Mouse (Mus musculus) stomach, embryonic 15.5 days (tissue): ENCODE data around the gene Fam204a. TPM values are rescaled to one million over a fixed set of nuclear protein-coding genes. Genes with fewer than 3 reads are reported as not detected.

Experiments used
- ATAC-seq: fragments of 200-750 bp; cut with Nextera tagmentation; 2 replicates; pipeline ENCODE4 v1.8.0; 2017; ENCODE audit warnings: low read depth, moderate number of reproducible peaks, moderate TSS enrichment; ENCODE audit not compliant: insufficient read depth, low FRiP score
- H3K27ac ChIP-seq: fragments of 300-500 bp; sonication (generic); 2 replicates; pipeline ENCODE4 v1.5.1; 2015; ENCODE audit warnings: mild to moderate bottlenecking, inconsistent platforms
- H3K27me3 ChIP-seq: fragments of 300-500 bp; sonication (generic); replicated peaks from 2 replicates; pipeline ENCODE4 v1.6.1; 2015; ENCODE audit warnings: inconsistent platforms
- H3K36me3 ChIP-seq: fragments of 300-500 bp; sonication (generic); 2 replicates; pipeline ENCODE4 v1.6.1; 2015; ENCODE audit warnings: inconsistent platforms
- H3K4me1 ChIP-seq: fragments of 300-500 bp; sonication (generic); 2 replicates; pipeline ENCODE4 v1.6.1; 2015; ENCODE audit warnings: inconsistent platforms
- H3K4me2 ChIP-seq: fragments of 300-500 bp; sonication (generic); 2 replicates; pipeline ENCODE4 v1.6.1; 2015; ENCODE audit warnings: mild to moderate bottlenecking, inconsistent platforms
- H3K4me3 ChIP-seq: fragments of 300-500 bp; sonication (generic); replicated peaks from 2 replicates; pipeline ENCODE4 v1.5.1; 2015; ENCODE audit warnings: inconsistent platforms
- H3K9ac ChIP-seq: fragments of 300-500 bp; sonication (generic); 2 replicates; pipeline ENCODE4 v1.6.1; 2015; ENCODE audit warnings: inconsistent platforms
- H3K9me3 ChIP-seq: fragments of 300-500 bp; sonication (generic); 2 replicates; pipeline ENCODE4 v1.6.1; 2016; ENCODE audit warnings: inconsistent platforms
- WGBS: fragments of 180-500 bp; shearing (Covaris S2); methylation state at CpG from one replicate; pipeline ENCODE4 v1.1.7; 2015; 5-methylcytosine and 5-hydroxymethylcytosine counted together
- polyA plus RNA-seq: library from polyadenylated mRNA; unstranded; fragments of >200 nt; fragmentation: Nextera tagmentation; extraction: Ambion mirVana; gene quantifications from 2 replicates; pipeline ENCODE4 v1.2.1, GENCODE M21; 2015

The Fam204a gene
- polyA plus RNA-seq, 1 experiment from 2014 or later, result 40.9 TPM

DNA sequence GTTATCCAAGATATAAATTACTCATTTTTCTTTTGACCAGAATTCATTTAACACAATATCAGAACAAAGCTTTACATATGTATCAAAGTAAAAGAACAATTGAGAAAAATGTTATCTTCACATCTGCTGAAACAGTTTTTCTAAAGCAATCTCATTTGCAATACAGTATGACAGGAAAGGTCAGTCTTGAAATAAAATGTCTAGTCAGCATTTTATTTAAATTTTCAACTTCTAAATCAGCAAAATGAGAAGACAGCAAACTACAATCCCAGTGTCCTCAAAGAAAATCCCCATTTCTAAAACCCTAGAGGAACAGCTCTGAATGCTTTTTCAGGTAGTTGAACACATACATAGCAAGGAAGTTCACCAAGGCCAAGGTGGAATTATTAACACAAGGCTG is 18.3 kb downstream of the Fam204a start:
- no peak for ATAC-seq
- Histone ChIP-seq H3K4me3 (no peak overlapping the region), H3K27me3 (no peaks in the 10 kb centered on the region), H3K36me3 (peaks cover 3% of the 10 kb centered on the region; the same call in 1 of the 2 replicates), H3K27ac (no peak overlapping the region), H3K9me3 (no peaks in the 10 kb centered on the region), H3K4me1 (no peaks in the 10 kb centered on the region), H3K9ac (no peak overlapping the region), H3K4me2 (no peak overlapping the region)

GRCm38 (mm10) chr19:60204176-60204575 is 22.3 kb downstream of the Fam204a start:
- no peak overlapping the region for H3K4me3 ChIP-seq
- H3K36me3 ChIP-seq, result peaks cover 3% of the 10 kb centered on the region; the same call in 1 of the 2 replicates
- no peak overlapping the region for H3K27ac ChIP-seq
- H3K9ac ChIP-seq, result no peak overlapping the region
- H3K4me2 ChIP-seq, result no peak overlapping the region
- no peaks in the 10 kb centered on the region for H3K9me3 ChIP-seq
- H3K4me1 ChIP-seq, result no peaks in the 10 kb centered on the region
- no peak for ATAC-seq
- WGBS, result 76% methylated on average over 7 of the region's 7 CpGs
- no peaks in the 10 kb centered on the region for H3K27me3 ChIP-seq

GRCm38 (mm10) chr19:60200294-60200693 is 26.2 kb downstream of the Fam204a start:
- Histone ChIP-seq H3K36me3 (no peaks in the 10 kb centered on the region), H3K4me2 (no peak overlapping the region), H3K27me3 (no peaks in the 10 kb centered on the region), H3K9ac (no peak overlapping the region), H3K9me3 (no peaks in the 10 kb centered on the region), H3K4me3 (no peak overlapping the region), H3K4me1 (no peaks in the 10 kb centered on the region), H3K27ac (no peak overlapping the region)
- 49% methylated on average over 2 of the region's 2 CpGs for WGBS
- no peak for ATAC-seq

DNA sequence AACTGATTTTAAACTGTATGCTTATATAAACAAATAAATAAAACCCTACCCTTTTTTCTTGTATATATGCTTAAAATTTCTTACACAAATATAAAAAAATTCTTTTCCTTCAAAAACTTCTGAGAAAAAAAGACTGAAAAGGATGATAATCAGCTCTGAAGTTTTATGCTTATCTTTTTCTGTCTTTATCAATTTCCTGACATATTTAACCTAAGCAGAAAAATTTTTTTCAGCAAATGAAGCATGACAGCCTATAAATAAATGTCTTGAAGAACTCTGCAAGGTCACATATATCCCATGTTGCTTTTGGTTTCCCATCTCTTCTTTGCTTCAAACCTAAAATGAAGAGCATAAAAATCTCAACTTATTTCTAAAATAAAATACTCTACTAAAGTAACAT is 27.3 kb downstream of the Fam204a start:
- H3K27me3 ChIP-seq, result no peaks in the 10 kb centered on the region
- H3K36me3 ChIP-seq, result no peaks in the 10 kb centered on the region
- H3K4me1 ChIP-seq, result no peaks in the 10 kb centered on the region
- H3K9me3 ChIP-seq, result no peaks in the 10 kb centered on the region
- H3K27ac ChIP-seq, result no peak overlapping the region
- ATAC-seq, result no peak
- H3K4me2 ChIP-seq, result no peak overlapping the region
- H3K4me3 ChIP-seq, result no peak overlapping the region
- no peak overlapping the region for H3K9ac ChIP-seq

GRCm38 (mm10) chr19:60192790-60193189 is 33.7 kb downstream of the Fam204a start:
- H3K27me3 ChIP-seq, result no peaks in the 10 kb centered on the region
- no peak for ATAC-seq
- no peak overlapping the region for H3K4me3 ChIP-seq
- no peaks in the 10 kb centered on the region for H3K36me3 ChIP-seq
- H3K9ac ChIP-seq, result no peak overlapping the region
- no peak overlapping the region for H3K4me2 ChIP-seq
- H3K4me1 ChIP-seq, result no peaks in the 10 kb centered on the region
- WGBS, result 87% methylated on average over 4 of the region's 4 CpGs
- no peaks in the 10 kb centered on the region for H3K9me3 ChIP-seq
- no peak overlapping the region for H3K27ac ChIP-seq

GRCm38 (mm10) chr19:60189206-60189605 is 37.3 kb downstream of the Fam204a start:
- no peak overlapping the region for H3K4me2 ChIP-seq
- H3K36me3 ChIP-seq, result no peaks in the 10 kb centered on the region
- H3K9me3 ChIP-seq, result no peaks in the 10 kb centered on the region
- no peaks in the 10 kb centered on the region for H3K27me3 ChIP-seq
- no peak overlapping the region for H3K27ac ChIP-seq
- 72% methylated on average over 2 of the region's 2 CpGs for WGBS
- no peaks in the 10 kb centered on the region for H3K4me1 ChIP-seq
- no peak overlapping the region for H3K4me3 ChIP-seq
- no peak overlapping the region for H3K9ac ChIP-seq
- ATAC-seq, result no peak

GRCm38 (mm10) chr19:60182901-60183300 is 43.6 kb downstream of the Fam204a start:
- H3K4me1 ChIP-seq, result no peaks in the 10 kb centered on the region
- 89% methylated on average over 1 of the region's 1 CpGs for WGBS
- no peak overlapping the region for H3K27ac ChIP-seq
- no peak overlapping the region for H3K4me3 ChIP-seq
- no peaks in the 10 kb centered on the region for H3K27me3 ChIP-seq
- no peak overlapping the region for H3K4me2 ChIP-seq
- ATAC-seq, result no peak
- H3K9ac ChIP-seq, result no peak overlapping the region
- H3K9me3 ChIP-seq, result no peaks in the 10 kb centered on the region
- H3K36me3 ChIP-seq, result no peaks in the 10 kb centered on the region

DNA sequence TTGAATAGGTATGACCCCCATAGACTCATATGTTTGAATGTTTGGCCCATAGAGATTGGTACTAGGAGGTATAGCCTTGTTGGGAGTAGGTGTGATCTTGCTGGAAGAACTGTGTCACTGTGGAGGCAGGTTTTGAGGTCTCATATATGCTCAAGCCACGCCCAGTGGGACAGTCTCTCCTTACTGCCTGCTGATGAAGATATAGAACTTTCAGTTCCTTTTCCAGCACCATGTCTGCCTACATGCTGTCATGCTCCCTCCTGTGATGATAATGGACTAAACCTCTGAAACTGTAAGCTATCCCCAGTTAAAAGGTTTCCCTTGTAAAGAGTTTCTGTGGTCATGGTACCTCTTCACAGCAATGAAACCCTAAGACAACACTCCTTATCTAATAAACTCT is 44.3 kb downstream of the Fam204a start:
- Histone ChIP-seq H3K4me3 (no peak overlapping the region), H3K4me1 (no peaks in the 10 kb centered on the region)
- WGBS, result 93% methylated on average over 1 of the region's 1 CpGs

DNA sequence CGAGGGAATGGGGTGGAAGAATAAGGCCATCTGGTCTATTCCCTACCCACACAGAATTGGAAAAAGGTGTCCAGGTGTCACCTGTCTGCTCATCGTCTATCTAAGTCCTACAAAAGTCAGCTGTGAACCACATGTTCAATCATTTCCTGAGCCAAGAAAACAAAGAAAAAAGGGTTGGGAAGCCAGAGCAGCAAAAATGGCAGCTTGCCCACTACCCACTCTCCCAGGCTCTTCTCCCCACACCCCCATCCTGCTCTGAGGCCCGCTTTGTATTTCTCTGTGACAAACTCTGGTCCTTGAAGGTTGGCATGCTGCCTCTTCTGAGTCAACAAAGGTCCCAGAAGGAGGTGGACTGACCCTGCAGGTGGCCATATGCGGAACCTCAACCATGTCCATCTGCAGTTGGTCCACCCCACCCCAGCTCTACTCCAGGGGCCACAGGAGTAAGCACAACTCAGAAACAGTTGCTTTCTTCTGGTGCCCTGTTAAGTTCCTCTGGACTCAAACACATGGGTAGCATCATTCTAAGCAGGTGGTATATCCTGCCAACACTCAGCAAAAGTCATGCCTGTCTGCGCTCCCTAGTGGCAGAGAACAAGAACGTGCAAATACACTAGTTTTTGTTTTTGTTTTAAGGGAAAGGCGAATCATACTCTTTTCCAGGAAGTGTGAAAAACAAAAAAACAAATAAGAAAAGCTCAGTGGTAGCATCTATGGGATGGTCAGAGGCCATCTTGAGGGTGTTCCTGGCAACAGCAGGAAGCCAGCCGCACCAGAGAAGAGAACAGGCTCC is 47.5 kb downstream of the Fam204a start:
- Histone ChIP-seq H3K4me3 (no peak overlapping the region), H3K9ac (no peak overlapping the region), H3K9me3 (no peaks in the 10 kb centered on the region), H3K36me3 (no peaks in the 10 kb centered on the region), H3K27ac (no peak overlapping the region), H3K4me1 (no peaks in the 10 kb centered on the region), H3K4me2 (no peak overlapping the region), H3K27me3 (no peaks in the 10 kb centered on the region)
- WGBS, result 73% methylated on average over 8 of the region's 8 CpGs
- no peak for ATAC-seq

More for the DNA sequence above, 44.3 kb downstream of the Fam204a start:
- Histone ChIP-seq H3K27me3 (no peaks in the 10 kb centered on the region), H3K9ac (no peak overlapping the region), H3K36me3 (no peaks in the 10 kb centered on the region), H3K9me3 (no peaks in the 10 kb centered on the region), H3K27ac (no peak overlapping the region), H3K4me2 (no peak overlapping the region)
- no peak for ATAC-seq

DNA sequence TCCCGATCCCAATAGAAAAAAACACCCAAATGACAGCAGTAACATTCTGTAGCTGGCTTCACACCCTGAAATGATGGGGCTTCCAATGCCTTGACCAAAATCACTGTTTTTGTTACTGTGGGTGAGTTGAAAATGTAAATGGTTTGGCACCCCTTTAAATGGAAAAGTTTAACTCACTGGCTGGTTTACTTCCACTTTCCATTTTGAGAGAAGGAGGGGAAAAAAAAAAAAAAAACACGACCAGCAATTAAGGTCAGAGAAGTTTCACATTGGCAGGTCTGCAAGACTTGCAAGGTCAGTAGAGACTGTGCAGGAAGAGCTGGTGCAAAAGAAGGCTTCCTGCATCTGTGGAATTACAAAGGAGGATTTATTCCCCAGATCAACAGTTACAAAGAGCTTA is 61.1 kb downstream of the Fam204a start:
- Histone ChIP-seq H3K4me2 (no peak overlapping the region), H3K9me3 (no peaks in the 10 kb centered on the region), H3K27me3 (no peaks in the 10 kb centered on the region), H3K9ac (no peak overlapping the region), H3K36me3 (no peaks in the 10 kb centered on the region), H3K4me3 (no peak overlapping the region), H3K4me1 (no peaks in the 10 kb centered on the region), H3K27ac (no peak overlapping the region)
- no peak for ATAC-seq
- 45% methylated on average over 2 of the region's 2 CpGs for WGBS

DNA sequence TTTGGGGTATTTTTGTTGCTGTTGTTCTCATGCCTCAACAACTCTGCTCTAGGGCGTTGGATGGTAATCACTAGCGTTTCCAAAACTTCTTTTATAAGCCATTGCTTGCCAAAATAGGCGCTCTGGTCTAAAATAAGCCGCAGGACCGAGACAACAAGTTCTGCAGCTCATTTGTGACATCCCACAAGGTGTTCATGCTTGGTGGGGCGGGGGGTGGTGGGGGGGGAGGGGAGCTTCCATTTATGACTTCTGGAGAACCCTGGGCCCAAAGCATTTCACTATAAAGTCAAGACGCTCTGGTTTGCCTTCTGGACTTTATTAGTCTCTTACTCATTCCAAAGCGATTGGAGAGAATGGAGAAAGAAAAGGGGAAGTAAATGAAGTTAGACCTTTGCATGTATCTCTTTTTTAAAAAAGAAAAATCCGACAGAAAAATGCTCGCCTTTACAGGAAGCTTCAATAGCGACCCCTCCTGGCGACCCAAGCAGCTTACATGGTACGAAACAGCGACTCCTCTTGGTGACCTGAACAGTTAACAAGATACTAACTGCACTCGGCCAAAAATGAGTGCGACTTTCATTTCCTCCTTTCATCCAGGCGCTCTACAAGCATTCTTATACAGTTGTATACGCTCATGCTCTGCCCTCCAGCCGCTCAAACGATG is 65.8 kb downstream of the Fam204a start:
- no peak for ATAC-seq
- 0 out of 2 replicates have a peak overlapping the region, but pooled peaks have one; percentile 13 for H3K4me2 ChIP-seq

GRCm38 (mm10) chr19:60159827-60160226 is 66.7 kb downstream of the Fam204a start:
- no peak overlapping the region for H3K9ac ChIP-seq
- ATAC-seq, result no peak
- H3K4me2 ChIP-seq, result no peak overlapping the region
- no peaks in the 10 kb centered on the region for H3K36me3 ChIP-seq
- H3K27ac ChIP-seq, result no peak overlapping the region
- WGBS, result 33% methylated on average over 6 of the region's 6 CpGs
- no peaks in the 10 kb centered on the region for H3K9me3 ChIP-seq
- no peaks in the 10 kb centered on the region for H3K4me1 ChIP-seq
- no peaks in the 10 kb centered on the region for H3K27me3 ChIP-seq
- H3K4me3 ChIP-seq, result no peak overlapping the region

More for the DNA sequence above, 65.8 kb downstream of the Fam204a start:
- Histone ChIP-seq H3K36me3 (no peaks in the 10 kb centered on the region), H3K4me1 (no peaks in the 10 kb centered on the region), H3K4me3 (no peak overlapping the region), H3K27me3 (no peaks in the 10 kb centered on the region), H3K27ac (no peak overlapping the region), H3K9ac (no peak overlapping the region), H3K9me3 (no peaks in the 10 kb centered on the region)
- 15% methylated on average over 20 of the region's 20 CpGs for WGBS
